Mouse (Mus musculus) megakaryocyte-erythroid progenitor cell, adult 5-6 weeks (primary cell): ENCODE data around the gene Teddm1b. TPM values are rescaled to one million over a fixed set of nuclear protein-coding genes. Genes with fewer than 3 reads are reported as not detected.

Experiments used
- total RNA-seq, 2 experiments: library from RNA; stranded (forward) in 1 of 2; stranded (reverse) in 1 of 2; fragments of 200-1000, 215-1000 nt in 1 of 2; fragments of >200 nt in 1 of 2; fragmentation: Nextera tagmentation in 1 of 2; gene quantifications; 2 replicates each; pipeline ENCODE4 v1.2.3; 2014 to 2017

Teddm1b gene
- total RNA-seq, 2 experiments from 2014 or later: not detected

Other genes with a start within 250 kb of the Teddm1b start
- gene Rgs8, start 221.3 kb upstream of the Teddm1b start, total RNA-seq (2014; fragmentation: Nextera tagmentation): not detected in 2 replicates
- gene Rgs8, start 221.3 kb upstream of the Teddm1b start, total RNA-seq (2017): not detected in 2 replicates
- not detected in 2 replicates for gene Rgs16, start 134.0 kb upstream of the Teddm1b start, total RNA-seq (2014; fragmentation: Nextera tagmentation)
- gene Rgs16, start 134.0 kb upstream of the Teddm1b start, total RNA-seq (2017): 0.14 TPM in 1 of 2 replicates, not detected in the other
- 31.0 and 41.1 TPM in 2 replicates for gene Rnasel, start 124.9 kb upstream of the Teddm1b start, total RNA-seq (2014; fragmentation: Nextera tagmentation)
- gene Rnasel, start 124.9 kb upstream of the Teddm1b start, total RNA-seq (2017): 31.6 and 50.0 TPM in 2 replicates
- gene Rgsl1, start 30.2 kb upstream of the Teddm1b start, total RNA-seq (2014; fragmentation: Nextera tagmentation): 0.62 TPM in 1 of 2 replicates, not detected in the other
- not detected in 2 replicates for gene Rgsl1, start 30.2 kb upstream of the Teddm1b start, total RNA-seq (2017)
- not detected in 2 replicates for gene Teddm1a, start 17.4 kb downstream of the Teddm1b start, total RNA-seq (2014; fragmentation: Nextera tagmentation)
- not detected in 2 replicates for gene Teddm1a, start 17.4 kb downstream of the Teddm1b start, total RNA-seq (2017)
- gene Glul, start 25.6 kb downstream of the Teddm1b start, total RNA-seq (2014; fragmentation: Nextera tagmentation): 49.6 and 116 TPM in 2 replicates
- 74.8 and 98.1 TPM in 2 replicates for gene Glul, start 25.6 kb downstream of the Teddm1b start, total RNA-seq (2017)
- gene Teddm2, start 25.9 kb downstream of the Teddm1b start, total RNA-seq (2014; fragmentation: Nextera tagmentation): 0.15 TPM in 1 of 2 replicates, not detected in the other
- 1.1 TPM in 1 of 2 replicates, not detected in the other for gene Teddm2, start 25.9 kb downstream of the Teddm1b start, total RNA-seq (2017)